Mouse (Mus musculus) c-Kit-negative CD71-positive TER-119-positive erythroid progenitor cells, embryonic 14.5 days (primary cell): ENCODE measurements around the gene Dpep3.
A peak's percentile ranks its signal among the peaks of the same experiment; 100 is the strongest.

Source experiments
- DNase-seq: peaks from one replicate; pipeline ENCODE4 v3.0.0-alpha.2; 2013; ENCODE audit warnings: low read depth, low spot score

Gene Dpep3

GRCm38 (mm10) chr8:105936866-105937475, 42.3 kb downstream of the Dpep3 start:
- DNase-seq = peak; percentile 74

GRCm38 (mm10) chr8:105935863-105936603, 43.2 kb downstream of the Dpep3 start:
- DNase-seq = no peak

- DNase-seq = no peak
Observed at GRCm38 (mm10) chr8:105935105-105935504, 44.1 kb downstream of the Dpep3 start.

- DNase-seq = no peak
Observed at GRCm38 (mm10) chr8:105933762-105934161, 45.5 kb downstream of the Dpep3 start, which contains the start of gene Ctrl. Gene Ctrl (minus strand): TSS chr8:105933862.

- DNase-seq = no peak
Observed at GRCm38 (mm10) chr8:105932525-105932924, 46.7 kb downstream of the Dpep3 start.

GRCm38 (mm10) chr8:105931271-105931670, 48.0 kb downstream of the Dpep3 start:
- DNase-seq = no peak

- DNase-seq = peak; percentile 58
Observed at GRCm38 (mm10) chr8:105930602-105931001, 48.6 kb downstream of the Dpep3 start.

GRCm38 (mm10) chr8:105925123-105925522, 54.1 kb downstream of the Dpep3 start:
- DNase-seq = no peak
